Mouse (Mus musculus): ENCODE measurements at regions not wholly inside any gene's neighbourhood (a gene's known extent, or its start where the extent isn't known, plus 50 kb on each side); places are given as distances from the start of the nearest gene placed in this dataset.
A peak's percentile ranks its signal among the peaks of the same experiment; 100 is the strongest.

DNA sequence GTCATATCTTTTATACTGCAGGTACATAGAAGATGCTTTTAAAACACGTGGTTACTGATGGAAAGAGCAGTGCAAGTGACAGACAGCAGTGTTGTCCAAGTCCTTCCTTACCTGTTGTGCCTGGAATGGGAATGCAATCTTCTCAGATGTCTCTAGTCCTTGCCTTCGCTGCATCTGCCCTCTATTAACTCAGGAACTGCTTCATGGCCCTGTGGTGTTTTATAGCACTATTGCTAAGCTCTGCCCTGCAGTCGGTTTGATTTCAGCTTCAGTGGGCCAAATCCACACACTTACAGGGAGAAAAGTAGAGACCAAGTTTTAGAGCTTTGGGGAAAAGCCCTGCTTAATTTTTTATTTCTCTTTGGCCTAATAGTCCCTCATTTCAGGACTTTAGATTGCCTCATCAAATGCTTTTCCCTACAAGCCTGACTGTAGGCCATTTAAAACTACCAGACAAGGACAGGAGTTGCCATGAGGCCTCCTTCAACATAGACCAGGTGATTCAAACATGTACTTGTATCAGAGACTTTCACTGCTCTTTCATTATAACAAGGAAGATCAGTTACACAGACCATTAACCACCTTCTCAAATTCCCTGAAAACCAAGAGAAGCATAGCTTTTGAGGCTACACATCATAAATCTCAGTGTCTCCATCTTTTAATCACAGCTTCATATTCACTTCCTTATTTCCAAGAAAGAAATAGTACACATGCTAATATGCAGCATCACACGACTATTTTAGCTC, 358.7 kb downstream of the Dnajb9 start:
- DNase-seq (ENCODE audit: low read depth, low spot score) = no peak

DNA sequence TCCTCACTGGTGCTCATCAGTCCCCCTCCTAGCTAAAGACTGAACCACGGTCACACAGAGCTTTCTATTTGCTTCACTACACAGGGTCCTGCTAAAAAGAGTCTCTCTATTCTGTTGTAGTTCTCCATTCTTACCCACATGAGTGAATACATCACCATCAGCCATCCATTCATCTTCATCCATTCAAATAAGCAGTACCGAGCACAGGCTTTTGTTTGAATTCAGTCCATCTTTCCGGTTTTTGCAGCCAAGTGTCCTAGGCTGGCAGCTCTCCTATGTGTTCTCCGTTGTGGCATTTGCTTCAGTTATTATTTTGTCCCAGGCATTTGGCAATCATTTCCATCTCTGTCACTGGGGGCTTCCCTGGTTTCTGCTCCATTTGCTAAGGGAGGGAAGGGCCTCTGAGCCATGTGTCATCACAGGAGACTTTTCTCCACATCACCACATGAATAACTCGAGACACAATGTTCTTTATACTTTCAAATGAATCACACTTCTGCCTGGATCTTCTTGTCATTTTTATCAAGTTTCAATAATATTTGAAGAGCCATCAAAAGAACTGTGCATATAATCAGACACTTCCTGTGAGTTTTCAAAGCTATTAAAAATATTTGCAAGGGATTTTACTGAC, 366.1 kb downstream of the Dnajb9 start:
- DNase-seq (ENCODE audit: low read depth, low spot score) = no peak

DNA sequence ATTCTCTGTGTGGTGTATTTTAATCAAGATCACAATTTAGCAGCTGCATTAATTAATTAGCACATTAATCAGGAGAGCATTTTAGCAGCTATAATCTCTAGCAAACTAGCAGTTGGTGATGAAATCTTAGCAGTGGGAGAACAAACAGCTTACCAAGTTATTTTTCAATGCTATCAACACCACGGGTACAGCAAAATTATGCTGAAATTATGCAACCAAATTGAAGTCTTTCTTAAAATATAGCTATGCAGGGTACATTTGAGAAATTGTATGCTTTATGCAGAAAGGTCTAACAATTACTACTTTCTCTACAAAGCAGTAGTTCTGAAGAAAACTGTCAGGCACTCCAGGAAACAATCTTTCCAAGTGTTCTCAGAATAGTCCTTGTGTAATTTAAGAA, 378.1 kb downstream of the Dnajb9 start:
- DNase-seq (ENCODE audit: low read depth, low spot score) = no peak

DNA sequence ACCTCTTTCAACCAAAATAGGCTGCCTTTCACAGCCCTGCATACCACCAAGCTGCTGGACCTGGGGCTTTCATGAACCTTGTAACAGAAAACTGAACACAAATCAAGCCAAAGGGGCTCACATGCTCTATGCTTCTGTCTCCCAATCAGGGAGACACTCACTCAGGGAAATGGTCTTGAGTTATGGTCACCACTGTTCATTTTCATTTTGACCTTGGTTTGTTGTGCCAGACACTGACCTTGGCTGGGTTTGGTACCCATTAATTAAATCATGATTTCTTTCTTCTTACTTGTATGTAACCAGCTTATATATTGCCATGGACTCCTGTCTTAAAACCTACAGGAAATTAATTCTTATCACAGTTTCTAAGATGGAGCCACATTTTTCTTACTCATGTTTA, 381.5 kb downstream of the Dnajb9 start:
- DNase-seq (ENCODE audit: low read depth, low spot score) = no peak

DNA sequence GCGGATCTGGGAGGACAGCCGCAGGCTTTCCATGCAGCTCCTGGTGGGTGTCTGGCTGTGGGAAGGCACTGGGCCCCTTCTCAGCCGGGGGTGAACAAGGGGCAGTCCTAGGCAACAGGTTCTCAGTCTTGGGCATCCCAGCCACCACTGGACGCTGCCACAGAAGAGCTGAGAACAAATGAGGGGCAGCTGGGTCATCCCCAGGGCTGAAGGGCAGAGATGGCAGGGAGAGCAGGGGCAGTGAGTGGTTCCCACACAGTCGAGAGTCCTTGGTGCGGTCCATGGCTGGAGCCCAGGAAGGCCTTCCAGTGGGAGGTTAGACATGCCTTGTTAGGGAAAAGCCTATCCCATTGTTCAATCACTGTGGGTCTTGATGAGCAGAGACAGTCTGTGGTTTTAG, 382.2 kb downstream of the Dnajb9 start:
- DNase-seq (ENCODE audit: low read depth, low spot score) = no peak

DNA sequence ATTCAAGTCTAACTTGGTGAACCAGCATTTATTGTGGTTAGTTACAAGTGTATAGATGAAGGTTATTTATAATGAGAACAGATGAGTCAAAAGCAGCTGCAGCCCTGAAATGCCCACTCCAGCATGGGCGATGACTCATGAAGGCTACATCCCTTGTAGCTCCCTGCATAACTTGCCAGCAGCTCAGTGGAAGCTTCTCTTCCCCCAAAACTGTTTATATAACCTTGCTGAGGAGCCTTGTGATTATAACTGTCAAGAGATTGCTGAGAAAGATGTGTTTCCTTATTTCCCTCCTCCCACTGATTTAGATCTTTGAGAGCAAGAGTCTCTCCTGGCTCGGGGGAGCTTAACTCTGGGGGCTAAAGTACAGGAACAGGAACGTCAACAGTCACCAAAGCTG, 382.8 kb downstream of the Dnajb9 start:
- DNase-seq (ENCODE audit: low read depth, low spot score) = no peak

DNA sequence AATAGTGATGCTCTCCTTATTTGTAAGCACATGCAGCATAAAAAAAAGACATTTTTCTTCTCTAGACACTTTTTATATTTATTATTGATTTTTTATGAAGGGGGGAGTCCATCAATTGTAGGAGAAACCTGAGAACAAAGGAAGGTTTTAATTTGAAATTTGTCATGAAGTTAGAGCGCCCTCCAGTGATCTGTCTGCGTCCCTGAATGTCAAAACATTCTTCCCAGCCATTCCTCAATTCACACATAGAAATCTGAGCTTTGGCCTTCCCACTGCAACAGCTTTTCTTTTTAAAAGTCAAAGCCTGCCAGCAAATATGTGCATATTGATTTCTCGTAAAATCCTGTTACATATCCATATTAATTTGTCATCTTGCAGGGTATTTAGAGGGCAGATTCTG, 396.6 kb downstream of the Dnajb9 start:
- peak; percentile 15 for DNase-seq (ENCODE audit: low read depth, low spot score)

DNA sequence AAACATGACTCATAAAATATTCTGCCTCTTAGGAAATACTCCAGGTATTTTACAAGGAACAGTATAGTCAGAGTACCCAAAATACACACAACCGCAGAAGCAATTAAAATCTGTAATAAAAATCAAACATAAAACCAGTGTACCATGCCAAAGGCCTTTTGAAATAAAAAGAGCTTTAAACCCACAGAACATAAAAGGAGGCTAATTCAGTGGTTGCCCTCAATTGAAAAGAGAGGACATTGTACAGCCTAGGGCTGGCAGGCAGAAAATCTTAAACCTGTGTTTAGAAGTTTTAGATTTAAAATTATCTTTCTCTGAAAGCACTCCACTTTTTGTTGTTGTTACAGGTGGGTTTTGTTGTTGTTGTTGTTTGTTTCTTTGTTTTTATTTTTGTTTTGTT, 437.4 kb downstream of the Dnajb9 start:
- no peak for DNase-seq (ENCODE audit: low read depth, low spot score)

DNA sequence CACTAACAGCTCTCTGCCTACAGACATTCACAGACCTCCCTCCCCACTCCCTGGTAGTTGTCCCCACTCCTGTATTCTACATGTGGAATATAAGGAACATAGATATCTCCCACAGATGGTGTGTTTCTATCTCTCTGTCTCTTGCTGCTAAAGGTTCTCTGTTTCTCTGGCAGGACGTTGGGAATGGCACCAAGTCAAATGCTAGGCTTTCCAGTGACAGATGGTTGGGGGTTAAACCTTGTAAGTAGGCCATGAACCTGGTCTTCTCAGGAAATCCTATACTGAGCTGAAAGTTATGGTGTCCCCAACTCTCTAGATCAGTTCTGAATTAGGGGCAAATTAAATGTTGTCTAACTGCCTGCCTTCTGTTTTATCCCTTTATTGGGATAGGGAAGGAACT, 448.0 kb downstream of the Dnajb9 start:
- no peak for DNase-seq (ENCODE audit: low read depth, low spot score)
